Mouse (Mus musculus): ENCODE data around the gene Ube2a.

Ube2a gene

GRCm38 (mm10) chrX:36902321-36903114, 28.8 kb downstream of the Ube2a start, which contains the start of gene Nkrf:
TSS of gene Nkrf (minus strand) at chrX:36902899.
- DNase-seq = peak; percentile 55

GRCm38 (mm10) chrX:36903115-36903768, 29.5 kb downstream of the Ube2a start:
- peak; percentile 93 for DNase-seq

- DNase-seq = no peak
Measured at GRCm38 (mm10) chrX:36906539-36906938, 32.8 kb downstream of the Ube2a start.

- DNase-seq = peak; percentile 52
Measured at GRCm38 (mm10) chrX:36911343-36911742, 37.6 kb downstream of the Ube2a start.

GRCm38 (mm10) chrX:36917749-36918148, 44.0 kb downstream of the Ube2a start:
- no peak for DNase-seq

GRCm38 (mm10) chrX:36921346-36921745, 47.6 kb downstream of the Ube2a start:
- DNase-seq = no peak

- no peak for DNase-seq
Measured at GRCm38 (mm10) chrX:36928791-36929190, 55.1 kb downstream of the Ube2a start.

GRCm38 (mm10) chrX:36929694-36930093, 56.0 kb downstream of the Ube2a start:
- DNase-seq = no peak

GRCm38 (mm10) chrX:36930574-36930973, 56.9 kb downstream of the Ube2a start:
- peak; percentile 23 for DNase-seq
